Mouse (Mus musculus): ENCODE results near the gene Mipol1. TPM values are rescaled to one million over a fixed set of nuclear protein-coding genes. Genes with fewer than 3 reads are reported as not detected.
"Not testable (repeated sequence)": the region's sequence is repeated elsewhere in the genome, so short reads cannot be mapped to it uniquely, and the experiment has no call there.

Gene Mipol1
- total RNA-seq, 2 experiments from 2014 or later: 5.2 to 8.8 TPM

DNA sequence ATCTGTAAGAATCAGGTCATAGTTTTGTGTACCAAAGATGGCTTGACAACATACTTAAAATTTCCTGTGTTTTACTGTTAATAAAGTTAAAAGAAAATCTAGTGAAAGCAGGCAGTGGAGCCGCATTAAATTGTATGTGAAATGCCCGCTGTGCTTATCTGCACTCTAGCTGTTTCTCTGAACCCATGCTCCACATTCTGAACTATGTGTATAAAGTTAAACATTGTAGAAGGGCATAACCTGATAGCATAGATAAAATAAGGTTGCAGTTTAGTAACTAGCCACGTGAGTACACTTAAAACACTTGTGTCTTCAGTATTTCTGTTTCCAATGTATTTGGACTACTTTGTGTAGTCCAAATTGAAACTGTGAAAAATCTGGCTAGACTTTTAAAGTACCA is 183.6 kb downstream of the Mipol1 start:
- ATAC-seq (replicated peaks; ENCODE audit: poor library complexity): no peak

DNA sequence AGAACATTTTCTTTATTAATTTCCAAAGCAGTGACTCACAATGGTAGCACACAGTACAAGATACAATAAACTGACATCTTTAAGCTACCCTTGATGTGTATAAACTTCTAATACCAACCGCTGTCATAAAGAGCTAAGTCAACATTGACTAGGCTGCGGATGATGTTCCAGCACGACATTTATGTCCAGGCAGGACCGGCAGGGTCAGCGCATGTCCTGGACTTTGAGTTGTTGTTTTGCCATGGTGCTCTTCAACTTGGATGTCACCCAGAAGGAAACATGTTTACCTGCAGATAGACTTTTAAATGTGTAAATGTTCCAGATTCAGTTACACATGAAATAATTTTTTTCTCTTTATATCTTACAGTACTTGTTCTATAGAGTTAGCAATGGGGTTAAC is 194.7 kb downstream of the Mipol1 start:
- ATAC-seq (replicated peaks; ENCODE audit: poor library complexity): no peak

- ATAC-seq (replicated peaks; ENCODE audit: poor library complexity): no peak
Measured at GRCm38 (mm10) chr12:57428243-57428642, 198.0 kb downstream of the Mipol1 start.

DNA sequence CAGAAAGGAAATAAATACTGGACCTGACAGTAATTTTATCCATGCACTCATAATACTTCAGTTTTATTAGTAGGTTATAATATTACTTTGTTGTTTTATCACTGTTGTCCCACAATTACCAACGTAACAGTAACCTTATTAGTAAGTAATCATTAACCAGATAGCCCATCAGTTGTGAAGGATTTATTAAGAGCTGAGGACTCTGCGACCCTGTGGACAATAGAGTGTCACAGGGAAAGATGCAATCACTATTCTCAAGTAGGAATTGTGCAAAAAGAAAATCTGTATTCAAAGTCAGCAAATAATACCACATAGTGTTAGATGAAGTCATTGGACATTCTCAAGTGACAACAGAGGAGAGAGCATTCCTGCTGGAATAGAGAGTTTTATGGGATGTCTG is 198.5 kb downstream of the Mipol1 start:
- no peak for ATAC-seq (replicated peaks; ENCODE audit: poor library complexity)

DNA sequence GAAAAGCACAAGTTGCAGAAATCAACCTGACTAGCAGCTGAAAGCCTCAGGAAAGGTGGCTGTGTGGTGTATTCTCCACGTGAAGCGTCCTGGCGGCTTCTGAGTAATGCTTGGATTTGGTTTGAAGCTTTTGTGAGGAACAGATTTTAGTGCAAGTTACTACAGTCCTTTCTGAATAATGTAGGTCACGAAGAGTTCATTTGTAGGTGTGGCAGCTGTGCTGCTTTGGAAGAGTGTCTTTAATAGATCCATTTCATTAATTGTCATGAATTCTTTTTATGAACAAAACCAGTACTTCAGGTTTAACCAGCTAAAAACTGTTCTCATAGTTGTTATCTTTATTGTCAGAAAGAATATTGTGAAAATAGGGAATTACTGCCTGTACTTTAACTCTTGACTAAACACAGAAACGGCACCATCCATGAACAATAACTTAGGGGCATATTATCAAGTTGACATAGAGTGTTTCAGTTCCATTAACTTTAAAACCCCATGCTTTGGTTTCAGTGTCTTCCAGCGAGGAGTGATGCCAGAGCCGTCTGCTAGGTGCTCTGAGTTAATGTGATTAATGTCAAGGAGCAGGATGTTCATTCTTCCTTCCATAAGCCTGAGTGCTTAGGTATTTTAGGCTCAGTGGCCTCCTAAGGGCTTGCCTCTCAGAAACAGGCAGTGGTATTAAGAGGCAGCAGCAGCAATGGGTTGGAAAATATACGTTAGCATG is 206.9 kb downstream of the Mipol1 start:
- ATAC-seq (replicated peaks; ENCODE audit: poor library complexity): not testable (repeated sequence)

DNA sequence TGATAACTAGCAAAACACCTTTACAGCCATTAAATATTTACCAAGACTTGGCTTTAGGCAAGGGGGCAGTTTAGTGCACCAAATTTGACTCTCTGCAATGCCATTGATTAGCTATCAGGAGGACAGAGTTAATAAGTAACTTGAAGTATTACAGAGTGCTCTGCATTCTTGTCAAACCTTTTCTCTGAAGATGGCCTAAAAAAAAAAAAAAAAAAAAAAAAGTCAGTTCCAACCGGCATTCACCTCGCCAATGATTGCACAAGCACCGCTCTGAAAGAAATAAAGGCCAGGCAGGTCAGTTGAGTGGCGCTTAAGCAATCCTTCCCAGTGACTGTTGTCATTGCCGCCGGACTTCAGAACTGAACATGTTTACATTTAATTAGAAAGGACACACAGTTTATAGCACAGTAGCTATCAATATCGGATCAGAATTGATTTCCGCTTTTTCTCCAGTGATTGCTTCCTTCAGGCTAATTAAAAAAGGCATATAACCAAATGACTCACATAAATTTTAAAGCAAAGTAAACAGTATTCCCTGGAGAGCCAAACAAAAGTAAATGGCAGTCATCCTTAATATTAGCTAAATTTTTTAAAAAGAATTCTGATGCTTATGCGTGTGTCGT is 214.2 kb downstream of the Mipol1 start:
- peak; percentile 84 for ATAC-seq (replicated peaks; ENCODE audit: poor library complexity)

GRCm38 (mm10) chr12:57447331-57447730 is 217.1 kb downstream of the Mipol1 start:
- ATAC-seq (replicated peaks; ENCODE audit: poor library complexity): no peak

GRCm38 (mm10) chr12:57449299-57449698 is 219.1 kb downstream of the Mipol1 start:
- ATAC-seq (replicated peaks; ENCODE audit: poor library complexity): no peak

- no peak for ATAC-seq (replicated peaks; ENCODE audit: poor library complexity)
Measured at GRCm38 (mm10) chr12:57450017-57450583, 219.9 kb downstream of the Mipol1 start.

DNA sequence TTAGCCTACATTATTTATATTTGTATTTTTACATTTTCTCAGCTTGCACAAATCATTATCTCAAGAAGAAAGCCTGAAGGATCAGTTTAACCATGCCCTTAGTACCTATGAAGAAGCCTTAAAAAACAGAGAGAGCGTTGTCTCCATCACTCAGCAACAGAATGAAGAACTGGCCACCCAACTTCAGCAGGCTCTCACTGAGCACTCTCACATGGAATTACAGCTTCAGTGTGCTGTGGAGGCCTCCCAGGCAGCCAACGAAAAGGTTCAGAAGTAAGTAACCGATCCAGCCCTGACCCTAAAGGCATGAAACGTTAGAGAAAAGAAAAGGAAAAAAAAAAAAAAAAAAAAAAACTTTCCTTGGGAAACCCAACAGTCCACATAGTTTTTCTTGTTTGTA is 226.7 kb downstream of the Mipol1 start:
- no peak for ATAC-seq (replicated peaks; ENCODE audit: poor library complexity)

DNA sequence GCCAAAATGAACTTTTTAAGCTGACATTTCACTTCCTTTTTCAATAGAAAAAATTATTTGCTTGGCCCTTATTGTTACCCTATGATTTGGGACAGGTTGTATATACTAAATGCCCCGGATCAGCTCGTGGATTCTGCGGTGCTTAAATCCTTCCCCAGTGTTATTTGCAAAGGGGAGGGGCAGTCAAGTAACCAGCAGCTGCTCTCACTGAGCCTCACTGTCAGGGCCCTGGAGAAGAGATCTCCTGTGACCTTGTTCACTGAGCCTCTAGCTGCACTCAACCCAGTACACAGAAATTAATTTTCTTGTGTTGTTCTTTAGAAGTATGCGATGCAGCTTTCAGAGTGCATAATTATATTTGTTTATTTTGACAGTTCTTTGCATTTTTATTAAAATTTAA is 227.1 kb downstream of the Mipol1 start:
- ATAC-seq (replicated peaks; ENCODE audit: poor library complexity): no peak

GRCm38 (mm10) chr12:57464520-57465334 is 234.5 kb downstream of the Mipol1 start:
- ATAC-seq (replicated peaks; ENCODE audit: poor library complexity): peak; percentile 55

DNA sequence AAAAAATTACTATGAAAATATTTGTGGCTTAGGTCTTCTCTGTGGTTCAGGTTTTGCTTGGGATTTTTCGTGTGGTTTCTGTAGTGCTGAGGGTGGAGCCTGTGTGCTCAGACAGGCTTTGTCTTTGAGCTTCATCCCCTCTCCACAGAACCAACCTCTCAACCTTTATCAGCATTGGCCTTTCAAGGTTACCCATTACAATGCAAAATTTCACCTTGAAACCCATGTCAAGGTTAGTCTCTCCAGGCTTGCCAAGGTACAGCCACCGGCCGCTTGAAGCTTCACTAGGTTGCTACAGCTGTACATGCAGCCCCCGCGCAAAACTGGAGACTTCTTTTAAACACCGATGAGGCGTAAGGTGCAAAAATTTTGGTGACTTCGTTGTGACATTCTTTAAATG is 241.6 kb downstream of the Mipol1 start:
- ATAC-seq (replicated peaks; ENCODE audit: poor library complexity): no peak

- ATAC-seq (replicated peaks; ENCODE audit: poor library complexity): no peak
Measured at GRCm38 (mm10) chr12:57476876-57477275, 246.6 kb downstream of the Mipol1 start.

DNA sequence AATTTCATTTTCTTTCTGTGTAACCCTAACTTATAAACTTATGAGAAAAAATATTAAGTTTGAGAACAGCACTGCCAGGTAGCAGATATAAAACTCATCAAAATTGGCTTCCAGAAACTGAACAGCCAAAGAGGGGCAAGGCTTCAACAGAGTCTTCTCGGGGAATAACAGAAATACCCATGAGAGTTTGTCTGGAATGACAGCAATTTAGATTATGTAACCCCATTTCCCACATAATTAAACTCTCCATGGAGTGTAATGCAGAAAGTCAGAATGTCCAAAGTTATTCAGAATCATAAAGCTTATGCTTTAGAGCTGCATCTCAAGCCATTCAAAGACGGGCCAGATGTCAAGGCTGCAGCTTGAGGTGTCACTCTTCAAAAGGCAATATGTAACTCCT is 251.6 kb downstream of the Mipol1 start:
- ATAC-seq (replicated peaks; ENCODE audit: poor library complexity): no peak

DNA sequence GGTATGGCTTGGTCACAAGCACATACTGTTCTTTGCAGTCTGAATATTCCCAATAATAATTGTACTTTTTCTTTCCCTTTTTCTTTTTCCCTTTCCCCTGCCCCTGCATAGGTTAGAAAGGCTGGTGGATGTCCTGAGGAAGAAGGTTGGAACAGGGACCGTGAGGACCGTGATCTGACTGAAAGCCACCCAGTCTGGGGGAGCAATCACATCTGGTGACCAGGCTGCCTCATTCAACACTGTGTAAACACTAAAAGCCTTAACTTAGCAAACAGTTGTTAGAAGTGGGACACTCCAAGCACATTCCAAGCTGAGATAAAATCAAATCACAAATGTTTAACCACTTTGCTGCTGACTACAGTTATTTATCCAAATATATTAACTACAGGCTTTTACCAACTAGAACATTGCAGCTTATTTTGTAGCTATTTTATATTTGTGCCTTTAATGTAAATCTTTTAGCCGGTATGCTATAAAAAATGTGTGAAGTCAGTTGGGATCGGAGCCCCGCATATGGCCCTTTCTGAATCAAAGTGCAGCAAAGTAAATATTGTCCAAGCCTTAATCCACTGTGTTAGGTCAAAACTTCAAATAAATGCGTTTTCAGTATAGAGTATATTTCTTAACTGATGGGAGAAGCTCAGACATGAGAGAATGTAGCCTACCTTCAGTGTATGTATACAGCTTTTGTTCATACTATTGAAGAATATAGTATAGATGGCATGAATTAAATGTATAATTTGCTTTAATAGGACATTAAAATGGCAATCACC is 266.3 kb downstream of the Mipol1 start:
- ATAC-seq (replicated peaks; ENCODE audit: poor library complexity): no peak

DNA sequence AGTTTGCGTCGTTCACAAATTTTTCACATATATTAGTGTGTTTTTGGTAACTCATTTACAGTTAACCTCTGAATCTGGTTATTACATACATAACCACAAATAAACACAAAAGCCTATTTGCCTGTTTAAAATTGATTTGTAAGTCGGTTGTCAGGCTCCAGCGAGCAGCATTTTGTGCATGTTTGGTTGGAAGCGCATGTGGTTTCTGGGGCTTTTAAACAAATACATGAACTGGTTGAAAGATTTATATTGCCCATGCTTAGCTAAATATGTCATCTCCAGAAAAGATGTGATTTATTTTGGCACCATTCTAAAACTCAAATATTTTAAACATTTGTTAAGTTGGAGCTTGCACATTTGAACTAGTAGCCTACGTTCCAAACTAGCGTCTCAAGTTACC is 270.0 kb downstream of the Mipol1 start:
- no peak for ATAC-seq (replicated peaks; ENCODE audit: poor library complexity)

DNA sequence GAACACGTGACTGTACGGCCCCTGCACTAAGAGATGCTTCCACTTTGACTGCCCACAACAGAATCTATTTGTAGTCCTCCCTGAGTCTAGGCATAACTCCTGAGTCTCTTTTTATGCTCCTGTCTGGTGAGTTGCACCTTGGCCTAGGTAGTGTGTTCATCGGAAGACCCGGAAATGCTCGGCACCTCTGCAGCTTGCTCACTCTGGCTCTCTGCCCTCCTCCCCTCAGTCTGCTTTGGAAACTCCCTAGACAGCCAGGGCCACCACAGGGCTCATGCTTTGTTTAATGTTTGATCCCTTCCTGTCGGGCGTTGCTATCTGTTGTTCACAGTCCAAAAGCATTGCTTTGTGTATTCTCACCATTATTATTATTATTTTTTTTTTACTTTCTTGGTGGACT is 275.1 kb downstream of the Mipol1 start:
- no peak for ATAC-seq (replicated peaks; ENCODE audit: poor library complexity)

GRCm38 (mm10) chr12:57508938-57509337 is 278.7 kb downstream of the Mipol1 start:
- no peak for ATAC-seq (replicated peaks; ENCODE audit: poor library complexity)

- no peak for ATAC-seq (replicated peaks; ENCODE audit: poor library complexity)
Measured at GRCm38 (mm10) chr12:57509726-57510125, 279.5 kb downstream of the Mipol1 start.

DNA sequence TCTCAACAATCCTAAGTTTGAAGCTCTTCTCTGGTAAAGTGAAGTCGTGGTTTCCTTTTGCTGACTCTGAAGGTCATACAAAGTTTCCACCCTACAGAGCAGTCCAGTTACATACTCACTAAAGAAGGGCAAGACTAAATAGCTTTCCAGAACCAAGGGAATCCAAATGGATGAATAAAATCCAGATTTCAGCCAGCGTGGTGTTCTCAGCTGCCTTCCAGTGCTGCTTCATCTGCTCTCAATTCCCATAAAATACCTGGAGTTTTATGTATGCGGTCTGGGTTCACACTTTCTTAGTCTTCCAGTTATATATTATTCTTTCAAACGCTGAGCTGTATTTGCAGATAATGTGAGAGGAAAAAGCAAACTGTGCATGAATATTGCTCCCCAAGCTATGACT is 280.9 kb downstream of the Mipol1 start:
- ATAC-seq (replicated peaks; ENCODE audit: poor library complexity): no peak
